Mouse (Mus musculus) limb, embryonic 12.5 days (tissue): ENCODE measurements around the gene Dst. TPM values are rescaled to one million over a fixed set of nuclear protein-coding genes. Genes with fewer than 3 reads are reported as not detected.
A peak's percentile ranks its signal among the peaks of the same experiment; 100 is the strongest.

Experiments used
- ATAC-seq: fragments of 200-750 bp; cut with Nextera tagmentation; 2 replicates; pipeline ENCODE4 v1.8.0; 2017; ENCODE audit warnings: low read depth, moderate TSS enrichment; ENCODE audit not compliant: insufficient number of reproducible peaks, insufficient read depth, low FRiP score, low TSS enrichment
- H3K27ac ChIP-seq: fragments of 300-500 bp; sonication (generic); 2 replicates; pipeline ENCODE4 v1.5.1; 2016; ENCODE audit warnings: mild to moderate bottlenecking, moderate library complexity
- H3K27me3 ChIP-seq: fragments of 300-500 bp; sonication (generic); 2 replicates; pipeline ENCODE4 v1.6.1; 2016; ENCODE audit warnings: mild to moderate bottlenecking, moderate library complexity
- H3K36me3 ChIP-seq: fragments of 300-500 bp; sonication (generic); 2 replicates; pipeline ENCODE4 v1.6.1; 2016; ENCODE audit warnings: mild to moderate bottlenecking, moderate library complexity
- H3K4me1 ChIP-seq: fragments of 300-500 bp; sonication (generic); replicated peaks from 2 replicates; pipeline ENCODE4 v1.6.1; 2016
- H3K4me2 ChIP-seq: fragments of 300-500 bp; sonication (generic); 2 replicates; pipeline ENCODE4 v1.6.1; 2016; ENCODE audit warnings: mild to moderate bottlenecking, moderate library complexity
- H3K4me3 ChIP-seq: fragments of 300-500 bp; sonication (generic); replicated peaks from 2 replicates; pipeline ENCODE4 v1.5.1; 2016; ENCODE audit warnings: mild to moderate bottlenecking
- H3K9ac ChIP-seq: fragments of 300-500 bp; sonication (generic); replicated peaks from 2 replicates; pipeline ENCODE4 v1.6.1; 2016; ENCODE audit warnings: mild to moderate bottlenecking, moderate library complexity
- H3K9me3 ChIP-seq: fragments of 300-500 bp; sonication (generic); 2 replicates; pipeline ENCODE4 v1.6.1; 2016; ENCODE audit warnings: mild to moderate bottlenecking, moderate library complexity
- WGBS: fragments of 180-500 bp; shearing (Covaris S2); methylation state at CpG from one replicate; pipeline ENCODE4 v1.1.7; 2016; 5-methylcytosine and 5-hydroxymethylcytosine counted together
- polyA plus RNA-seq: library from polyadenylated mRNA; unstranded; fragments of >200 nt; fragmentation: Nextera tagmentation; extraction: Ambion mirVana; gene quantifications from 2 replicates; pipeline ENCODE4 v1.2.1, GENCODE M21; 2016

The Dst gene
- polyA plus RNA-seq, 1 experiment from 2014 or later = 25.5 TPM

GRCm38 (mm10) chr1:34077422-34077790, 169.4 kb downstream of the Dst start:
- H3K9me3 ChIP-seq = no peaks in the 10 kb centered on the region
- peak; percentile 71; the same call in 1 of the 2 replicates for ATAC-seq
- peak overlapping the region; percentile 23 for H3K4me3 ChIP-seq
- H3K27me3 ChIP-seq = no peaks in the 10 kb centered on the region
- H3K4me1 ChIP-seq = peaks cover 33% of the 10 kb centered on the region
- whole genome bisulfite sequencing = 17% methylated on average over 7 of the region's 7 CpGs
- H3K27ac ChIP-seq = no peak overlapping the region
- H3K4me2 ChIP-seq = peak overlapping the region; percentile 49
- no peaks in the 10 kb centered on the region for H3K36me3 ChIP-seq
- H3K9ac ChIP-seq = 0 out of 2 replicates have a peak overlapping the region, but pooled peaks have one; percentile 31

GRCm38 (mm10) chr1:34077941-34078340, 169.9 kb downstream of the Dst start:
- no peak for ATAC-seq
- Histone ChIP-seq H3K4me3 (no peak overlapping the region), H3K36me3 (no peaks in the 10 kb centered on the region), H3K9ac (no peak overlapping the region), H3K9me3 (no peaks in the 10 kb centered on the region), H3K4me1 (peaks cover 33% of the 10 kb centered on the region), H3K27me3 (no peaks in the 10 kb centered on the region), H3K27ac (no peak overlapping the region), H3K4me2 (no peak overlapping the region)
- 84% methylated on average over 6 of the region's 6 CpGs for WGBS

- WGBS = 88% methylated on average over 3 of the region's 3 CpGs
These were observed 181.0 kb downstream of the Dst start for GRCm38 (mm10) chr1:34089011-34089410.

GRCm38 (mm10) chr1:34090700-34091099, 182.7 kb downstream of the Dst start:
- no peak for ATAC-seq

More at GRCm38 (mm10) chr1:34089011-34089410, 181.0 kb downstream of the Dst start:
- Histone ChIP-seq H3K27ac (no peak overlapping the region), H3K9me3 (0 out of 2 replicates have a peak, but pooled peaks cover 10% of the 10 kb centered on the region), H3K9ac (no peak overlapping the region), H3K27me3 (no peaks in the 10 kb centered on the region), H3K4me3 (no peak overlapping the region), H3K4me1 (no peaks in the 10 kb centered on the region), H3K4me2 (no peak overlapping the region), H3K36me3 (peaks cover 13% of the 10 kb centered on the region)
- no peak for ATAC-seq

GRCm38 (mm10) chr1:34093652-34094051, 185.6 kb downstream of the Dst start:
- no peak overlapping the region for H3K4me3 ChIP-seq
- WGBS = 92% methylated on average over 7 of the region's 7 CpGs
- no peak overlapping the region for H3K4me2 ChIP-seq
- ATAC-seq = no peak
- H3K27ac ChIP-seq = no peak overlapping the region
- H3K9me3 ChIP-seq = 0 out of 2 replicates have a peak, but pooled peaks cover 5% of the 10 kb centered on the region
- no peaks in the 10 kb centered on the region for H3K27me3 ChIP-seq
- 0 out of 2 replicates have a peak, but pooled peaks cover 3% of the 10 kb centered on the region for H3K36me3 ChIP-seq
- H3K9ac ChIP-seq = no peak overlapping the region
- H3K4me1 ChIP-seq = peaks cover 6% of the 10 kb centered on the region

More at GRCm38 (mm10) chr1:34090700-34091099, 182.7 kb downstream of the Dst start:
- 0 out of 2 replicates have a peak, but pooled peaks cover 10% of the 10 kb centered on the region for H3K9me3 ChIP-seq
- peaks cover 13% of the 10 kb centered on the region for H3K36me3 ChIP-seq
- no peaks in the 10 kb centered on the region for H3K27me3 ChIP-seq
- no peak overlapping the region for H3K9ac ChIP-seq
- no peaks in the 10 kb centered on the region for H3K4me1 ChIP-seq
- H3K27ac ChIP-seq = no peak overlapping the region
- 88% methylated on average over 7 of the region's 7 CpGs for WGBS
- no peak overlapping the region for H3K4me2 ChIP-seq
- H3K4me3 ChIP-seq = no peak overlapping the region

- H3K4me3 ChIP-seq = no peak overlapping the region
- H3K27me3 ChIP-seq = no peaks in the 10 kb centered on the region
- 0 out of 2 replicates have a peak, but pooled peaks cover 3% of the 10 kb centered on the region for H3K36me3 ChIP-seq
- no peak for ATAC-seq
- WGBS = 54% methylated on average over 5 of the region's 5 CpGs
- H3K9ac ChIP-seq = no peak overlapping the region
- H3K4me2 ChIP-seq = no peak overlapping the region
- no peak overlapping the region for H3K27ac ChIP-seq
- 0 out of 2 replicates have a peak, but pooled peaks cover 5% of the 10 kb centered on the region for H3K9me3 ChIP-seq
- peaks cover 6% of the 10 kb centered on the region for H3K4me1 ChIP-seq
These were observed 186.3 kb downstream of the Dst start for GRCm38 (mm10) chr1:34094301-34094700.

GRCm38 (mm10) chr1:34095173-34095572, 187.1 kb downstream of the Dst start:
- H3K4me2 ChIP-seq = no peak overlapping the region
- 25% methylated on average over 4 of the region's 4 CpGs for WGBS
- 0 out of 2 replicates have a peak, but pooled peaks cover under 1% of the 10 kb centered on the region for H3K36me3 ChIP-seq
- H3K9ac ChIP-seq = no peak overlapping the region
- H3K27ac ChIP-seq = no peak overlapping the region
- H3K9me3 ChIP-seq = no peaks in the 10 kb centered on the region
- H3K4me1 ChIP-seq = peaks cover 6% of the 10 kb centered on the region
- ATAC-seq = no peak
- H3K27me3 ChIP-seq = no peaks in the 10 kb centered on the region
- no peak overlapping the region for H3K4me3 ChIP-seq

- H3K4me1 ChIP-seq = peaks cover 6% of the 10 kb centered on the region
- H3K4me3 ChIP-seq = no peak overlapping the region
- no peaks in the 10 kb centered on the region for H3K36me3 ChIP-seq
- no peak overlapping the region for H3K9ac ChIP-seq
- no peaks in the 10 kb centered on the region for H3K27me3 ChIP-seq
- no peak for ATAC-seq
- H3K9me3 ChIP-seq = no peaks in the 10 kb centered on the region
- no peak overlapping the region for H3K27ac ChIP-seq
- H3K4me2 ChIP-seq = no peak overlapping the region
- whole genome bisulfite sequencing = 43% methylated on average over 3 of the region's 3 CpGs
These were observed 188.9 kb downstream of the Dst start for GRCm38 (mm10) chr1:34096923-34097322.

- peaks cover 6% of the 10 kb centered on the region for H3K4me1 ChIP-seq
- H3K9me3 ChIP-seq = peaks cover 6% of the 10 kb centered on the region; the same call in 1 of the 2 replicates
- H3K4me2 ChIP-seq = no peak overlapping the region
- H3K9ac ChIP-seq = no peak overlapping the region
- H3K36me3 ChIP-seq = 0 out of 2 replicates have a peak, but pooled peaks cover 4% of the 10 kb centered on the region
- 60% methylated on average over 4 of the region's 4 CpGs for WGBS
- H3K4me3 ChIP-seq = no peak overlapping the region
- H3K27me3 ChIP-seq = no peaks in the 10 kb centered on the region
- no peak overlapping the region for H3K27ac ChIP-seq
- no peak for ATAC-seq
These were observed 189.6 kb downstream of the Dst start for GRCm38 (mm10) chr1:34097640-34098039.

- Histone ChIP-seq H3K9ac (no peak overlapping the region), H3K27me3 (no peaks in the 10 kb centered on the region), H3K4me1 (peaks cover 19% of the 10 kb centered on the region), H3K4me2 (no peak overlapping the region), H3K4me3 (no peak overlapping the region), H3K36me3 (0 out of 2 replicates have a peak, but pooled peaks cover 4% of the 10 kb centered on the region), H3K9me3 (peaks cover 7% of the 10 kb centered on the region; the same call in 1 of the 2 replicates), H3K27ac (no peak overlapping the region)
- no peak for ATAC-seq
- 74% methylated on average over 3 of the region's 3 CpGs for WGBS
These were observed 191.4 kb downstream of the Dst start for GRCm38 (mm10) chr1:34099439-34099838.

GRCm38 (mm10) chr1:34100385-34100784, 192.4 kb downstream of the Dst start:
- no peak for ATAC-seq

GRCm38 (mm10) chr1:34102604-34103003, 194.6 kb downstream of the Dst start:
- no peak for ATAC-seq
- Histone ChIP-seq H3K4me3 (no peak overlapping the region), H3K27me3 (no peaks in the 10 kb centered on the region; the same call in 1 of the 2 replicates), H3K9me3 (peaks cover 7% of the 10 kb centered on the region; the same call in 1 of the 2 replicates), H3K4me2 (no peak overlapping the region), H3K9ac (no peak overlapping the region), H3K27ac (no peak overlapping the region), H3K36me3 (0 out of 2 replicates have a peak, but pooled peaks cover 4% of the 10 kb centered on the region), H3K4me1 (peaks cover 29% of the 10 kb centered on the region)
- WGBS = 67% methylated on average over 2 of the region's 2 CpGs

More at GRCm38 (mm10) chr1:34100385-34100784, 192.4 kb downstream of the Dst start:
- 48% methylated on average over 4 of the region's 4 CpGs for WGBS
- Histone ChIP-seq H3K9me3 (peaks cover 7% of the 10 kb centered on the region; the same call in 1 of the 2 replicates), H3K27me3 (no peaks in the 10 kb centered on the region; the same call in 1 of the 2 replicates), H3K27ac (no peak overlapping the region), H3K36me3 (0 out of 2 replicates have a peak, but pooled peaks cover 4% of the 10 kb centered on the region), H3K4me2 (no peak overlapping the region), H3K9ac (no peak overlapping the region), H3K4me3 (no peak overlapping the region), H3K4me1 (peaks cover 27% of the 10 kb centered on the region)
